Mouse (Mus musculus) embryo, embryonic 11.5 days (tissue): ENCODE data around the gene Ccnj.

Experiments
- DNase-seq: peaks from one replicate; pipeline ENCODE4 v3.0.0-alpha.2; 2012; ENCODE audit warnings: low read depth, low spot score

Gene Ccnj

DNA sequence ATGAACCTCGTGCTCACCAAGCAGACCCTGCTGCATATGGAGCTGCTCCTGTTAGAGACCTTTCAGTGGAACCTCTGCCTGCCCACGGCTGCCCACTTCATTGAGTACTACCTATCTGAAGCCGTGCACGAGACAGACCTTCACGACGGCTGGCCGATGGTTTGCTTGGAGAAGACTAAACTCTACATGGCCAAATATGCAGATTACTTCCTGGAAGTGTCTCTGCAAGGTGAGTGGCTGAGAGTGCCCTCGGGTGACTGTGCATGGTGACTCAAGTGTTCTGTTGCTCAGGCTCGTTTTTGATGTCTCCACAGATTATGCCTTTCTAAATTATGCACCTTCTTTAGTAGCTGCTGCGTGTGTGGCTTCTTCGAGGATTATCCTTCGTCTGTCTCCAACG lies 13.7 kb downstream of the Ccnj start:
- no peak for DNase-seq

DNA sequence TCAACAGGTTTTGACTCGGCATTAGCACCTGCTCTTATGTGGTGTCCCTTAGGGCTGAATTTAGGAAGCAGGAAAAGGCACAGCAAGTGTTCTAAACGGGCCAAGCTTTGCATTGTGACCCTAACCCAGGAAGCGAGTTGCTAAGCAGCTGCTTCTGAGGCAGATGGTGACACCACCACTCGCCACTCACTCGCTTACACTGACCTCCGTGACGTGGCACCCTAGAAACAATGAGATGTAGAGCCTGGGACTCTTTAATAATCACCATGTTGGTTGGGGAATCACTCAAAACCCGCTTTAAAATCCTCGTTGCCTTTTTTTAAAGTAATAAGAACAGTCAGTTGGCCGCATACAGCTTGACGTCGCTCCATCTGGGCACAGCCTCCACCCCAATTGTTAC lies 18.3 kb downstream of the Ccnj start:
- DNase-seq, result no peak

DNA sequence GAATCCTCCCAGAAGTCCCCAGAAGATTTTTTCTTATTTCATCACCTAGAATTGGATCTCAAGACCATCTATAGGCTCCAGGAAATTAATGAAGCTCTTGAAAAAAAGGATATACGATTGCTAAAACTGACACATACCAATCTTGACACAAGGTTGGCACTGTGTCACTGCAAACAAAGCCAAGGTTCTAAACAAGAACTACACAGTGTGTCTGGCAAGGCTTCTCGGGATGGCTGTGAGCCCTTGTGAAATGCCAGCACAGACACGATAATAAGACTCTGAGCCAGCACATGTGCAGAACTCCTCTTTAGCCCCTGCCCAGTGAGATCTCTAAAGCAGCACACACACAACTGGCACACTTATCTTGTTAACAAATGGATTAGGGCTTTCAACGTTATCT lies 28.5 kb downstream of the Ccnj start:
- no peak for DNase-seq

DNA sequence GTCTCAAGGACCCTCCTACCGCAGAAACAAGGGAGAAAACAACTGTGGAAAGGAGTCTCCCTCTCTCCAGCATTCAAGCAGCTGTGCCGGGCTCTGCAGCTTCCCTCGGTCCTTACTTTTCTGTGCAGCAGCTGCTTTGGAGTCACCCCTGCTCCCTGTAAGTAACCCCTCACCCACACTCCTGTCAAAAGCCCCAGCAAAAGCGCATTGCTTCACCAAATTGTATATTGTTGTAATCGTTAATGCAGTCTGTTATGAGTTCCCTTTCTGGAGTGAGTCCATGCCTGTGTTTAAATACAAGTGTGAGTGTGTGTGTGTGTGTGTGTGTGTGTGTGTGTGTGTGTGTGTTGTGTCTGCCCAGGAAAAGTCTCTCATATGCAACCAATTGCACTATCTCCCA lies 37.2 kb downstream of the Ccnj start:
- no peak for DNase-seq

DNA sequence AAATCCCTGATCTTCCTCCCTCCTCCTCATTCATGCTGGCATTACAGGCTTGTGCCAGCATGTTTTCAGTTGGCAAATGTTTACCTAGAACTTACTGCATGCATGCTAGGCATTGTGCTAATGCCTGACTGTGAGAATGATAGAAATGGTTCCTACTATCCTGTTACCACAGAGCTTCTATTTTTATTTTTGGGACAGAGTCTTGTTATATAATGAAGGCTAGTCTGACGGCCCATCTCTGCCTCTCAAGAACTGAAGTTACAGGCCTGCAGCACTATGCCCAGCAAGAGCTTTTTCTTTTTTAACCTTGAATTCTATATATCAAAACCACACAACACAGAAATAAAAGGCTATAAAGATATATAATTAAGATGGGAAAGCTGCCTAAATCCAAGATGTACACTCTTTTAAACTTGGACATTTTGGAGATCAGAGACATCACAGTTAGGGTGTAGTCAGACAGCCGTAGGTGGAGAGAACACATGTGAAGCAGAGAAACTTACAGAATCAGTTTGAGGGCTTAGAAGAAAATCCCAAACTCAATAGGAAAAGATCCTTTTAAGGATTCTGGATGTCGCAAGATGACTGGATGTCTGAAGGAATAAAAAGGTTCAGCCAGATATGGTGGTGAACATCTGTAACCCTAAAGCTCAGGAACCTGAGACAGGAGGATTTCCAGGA lies 38.5 kb downstream of the Ccnj start:
- DNase-seq, result no peak

DNA sequence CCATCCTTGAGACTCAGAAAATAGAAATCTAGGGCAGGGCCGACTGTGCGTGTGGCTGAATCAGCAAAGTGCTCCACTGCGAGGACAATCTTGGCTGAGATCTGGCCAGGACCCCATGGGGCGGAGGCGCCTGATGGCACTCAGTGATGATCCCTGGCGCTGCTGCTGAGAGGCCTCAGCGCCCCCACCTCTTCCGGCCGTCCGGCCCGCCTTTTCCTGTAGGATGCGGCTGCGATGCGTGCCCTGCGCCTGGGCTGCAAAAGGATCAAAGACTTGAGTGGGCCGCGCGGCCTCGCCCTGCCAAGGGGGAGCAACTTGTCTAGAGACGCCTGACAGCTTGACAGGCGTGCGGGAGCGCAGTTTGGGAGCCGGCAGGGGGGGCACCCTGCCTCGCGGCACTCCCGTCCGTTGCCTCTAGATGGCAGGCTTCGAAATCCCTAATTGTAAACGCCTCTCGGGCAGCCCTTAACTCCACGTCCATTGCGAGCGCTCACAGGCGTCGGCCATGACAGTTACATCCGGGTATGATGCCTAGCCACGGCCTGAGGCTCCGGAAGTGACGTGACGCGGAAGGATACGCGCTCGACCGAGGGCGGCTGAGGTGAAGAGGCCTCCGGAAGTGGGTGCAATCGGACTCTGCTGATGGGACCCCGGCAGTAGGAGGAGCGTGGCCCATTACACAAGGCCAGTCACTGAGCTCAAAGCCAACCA lies 42.0 kb downstream of the Ccnj start:
- DNase-seq, result peak; percentile 93

DNA sequence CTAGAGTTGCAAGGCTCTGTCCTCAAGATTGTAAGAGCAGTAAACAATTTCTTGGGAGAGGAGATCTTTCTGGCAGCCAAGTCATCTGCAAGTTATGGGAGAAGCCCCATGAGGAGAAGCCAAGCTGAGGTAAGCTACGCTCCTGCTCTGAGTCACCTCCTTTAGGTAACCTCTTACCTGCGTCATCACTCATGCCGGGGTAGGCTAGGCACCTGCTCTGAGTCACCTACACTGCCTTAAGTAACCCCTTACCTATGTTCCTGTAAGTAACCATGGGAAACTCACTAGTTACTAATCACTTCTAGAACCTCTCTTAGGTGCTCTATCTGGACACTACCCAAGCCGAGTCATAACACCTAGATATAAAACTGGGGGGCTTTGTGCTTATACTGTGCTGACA lies 50.6 kb downstream of the Ccnj start:
- DNase-seq, result no peak

DNA sequence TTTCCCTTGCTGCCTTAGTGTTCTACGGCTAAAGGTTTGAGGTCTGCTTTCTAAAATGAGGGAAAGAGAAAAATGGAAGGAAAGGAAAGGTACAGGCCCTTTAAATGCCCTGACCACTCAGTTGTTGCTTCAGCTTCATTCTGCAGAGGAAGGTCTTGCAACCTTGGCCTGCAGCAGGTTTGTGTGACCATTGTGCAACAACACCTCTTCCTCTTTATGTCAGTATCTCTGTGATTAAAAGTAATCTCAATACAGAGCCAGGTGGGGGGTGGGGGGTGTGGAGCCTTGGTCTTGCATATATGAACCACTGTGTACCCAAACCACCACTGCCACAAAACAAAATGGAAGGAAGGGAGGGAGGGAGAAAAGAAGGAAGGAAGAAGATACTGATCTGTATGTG lies 57.8 kb downstream of the Ccnj start:
- no peak for DNase-seq

DNA sequence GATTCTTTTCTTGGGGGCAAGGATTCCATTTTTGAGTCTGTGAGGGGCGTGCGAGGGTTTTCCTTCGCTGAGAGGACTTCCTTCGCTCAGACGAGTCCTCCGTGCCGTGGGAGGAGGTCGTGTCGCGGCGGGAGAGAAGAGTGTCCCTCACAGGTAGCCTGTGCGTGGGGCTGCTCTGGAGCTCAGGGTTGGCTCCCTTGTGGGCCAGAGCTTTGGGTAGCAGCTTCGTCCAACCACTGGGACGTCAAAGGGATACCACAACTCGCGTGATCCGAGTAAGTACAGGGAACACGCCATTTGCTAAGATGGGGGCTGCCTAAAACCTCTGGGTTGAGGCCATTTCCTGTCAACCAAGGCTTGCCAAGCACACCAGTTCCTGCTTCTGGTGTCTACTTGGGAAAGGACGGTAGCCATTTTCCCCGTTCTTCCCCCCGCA lies 63.0 kb downstream of the Ccnj start:
- DNase-seq, result no peak

DNA sequence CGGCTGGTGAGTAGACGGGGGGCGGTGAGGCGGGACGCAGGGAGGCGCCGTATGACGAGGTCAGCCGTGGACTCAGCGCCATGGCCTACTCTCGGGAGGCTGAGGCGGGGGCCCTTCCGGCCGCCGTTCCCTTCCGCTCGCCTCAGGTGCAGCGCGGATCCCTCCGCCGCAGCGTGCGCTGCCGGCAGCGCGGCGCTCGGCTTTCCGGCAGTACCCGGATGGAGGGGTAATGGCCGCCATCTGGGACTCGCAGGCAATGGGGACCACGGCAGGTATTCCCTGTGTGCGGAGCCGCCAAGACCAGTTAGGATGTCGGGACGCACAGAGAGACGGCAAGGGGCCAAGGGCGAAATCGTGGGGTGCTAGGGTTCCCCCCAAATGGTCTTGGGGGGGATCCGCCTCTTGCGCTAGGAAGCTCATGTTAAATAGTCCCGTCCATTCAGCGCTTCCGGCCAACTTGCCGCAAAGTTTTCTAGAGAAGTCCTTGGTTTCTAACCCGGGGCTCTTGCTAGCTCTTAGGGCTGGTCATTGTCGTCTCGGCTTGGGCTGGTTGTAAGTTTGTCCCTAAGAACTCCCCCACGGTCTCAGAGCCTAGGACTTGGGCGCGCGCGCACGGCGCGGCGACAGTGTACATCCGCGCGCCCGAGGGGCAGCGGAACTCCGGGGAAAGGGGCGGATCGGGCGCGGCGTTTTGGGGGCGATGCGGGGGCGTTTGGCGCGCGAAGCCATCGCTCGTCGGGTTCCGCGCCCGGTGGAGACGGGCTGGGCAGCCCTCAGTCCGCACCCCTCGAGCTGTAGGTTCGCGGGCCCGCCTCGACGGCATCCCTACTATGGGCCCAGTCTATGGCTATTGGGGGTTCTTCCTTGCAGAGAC lies 63.7 kb downstream of the Ccnj start, which contains the start of gene Zfp518a:
Zfp518a (plus strand) TSS at position 187 of the 874 bp plus-strand sequence.
- peak; percentile 89 for DNase-seq

DNA sequence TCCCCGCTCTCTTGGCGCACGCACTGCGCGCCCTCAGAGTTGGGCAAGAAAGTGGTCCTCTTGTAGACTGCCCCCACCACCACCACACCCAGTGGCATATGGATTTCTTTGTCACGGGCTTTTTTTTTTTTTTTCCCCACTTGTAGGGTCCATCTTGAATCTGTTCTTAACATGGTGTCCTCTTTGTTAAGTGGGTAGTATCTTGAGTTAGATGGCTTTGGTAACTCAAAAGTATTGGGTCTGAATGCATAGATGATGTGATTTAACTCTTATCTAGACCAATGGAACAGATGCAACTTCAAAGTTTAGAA lies 64.3 kb downstream of the Ccnj start:
- no peak for DNase-seq
